Mouse (Mus musculus): ENCODE measurements around the gene Reep3.

Gene Reep3

GRCm38 (mm10) chr10:67111044-67111798 is 14.5 kb upstream of the Reep3 start:
- in situ Hi-C loops (cut with MboI) = no loop called here

GRCm38 (mm10) chr10:67109635-67110034 is 12.9 kb upstream of the Reep3 start:
- in situ Hi-C loops (cut with MboI) = no loop called here

- in situ Hi-C loops (cut with MboI) = no loop called here
These were observed 11.4 kb upstream of the Reep3 start for GRCm38 (mm10) chr10:67108096-67108495.

GRCm38 (mm10) chr10:67107017-67107761 is 10.4 kb upstream of the Reep3 start:
- in situ Hi-C loops (cut with MboI) = no loop called here

- in situ Hi-C loops (cut with MboI) = no loop called here
These were observed 9.7 kb upstream of the Reep3 start for GRCm38 (mm10) chr10:67106400-67106799.

GRCm38 (mm10) chr10:67105331-67106217 is 8.8 kb upstream of the Reep3 start:
- in situ Hi-C loops (cut with MboI) = no loop called here

GRCm38 (mm10) chr10:67104543-67104942 is 7.8 kb upstream of the Reep3 start:
- in situ Hi-C loops (cut with MboI) = no loop called here

GRCm38 (mm10) chr10:67100831-67101251 is 4.1 kb upstream of the Reep3 start:
- in situ Hi-C loops (cut with MboI) = no loop called here

GRCm38 (mm10) chr10:67100011-67100661 is 3.4 kb upstream of the Reep3 start:
- in situ Hi-C loops (cut with MboI) = no loop called here

GRCm38 (mm10) chr10:67099183-67099929 is 2.6 kb upstream of the Reep3 start:
- in situ Hi-C loops (cut with MboI) = no loop called here

- in situ Hi-C loops (cut with MboI) = no loop called here
These were observed 1.8 kb upstream of the Reep3 start for GRCm38 (mm10) chr10:67098408-67099050.

GRCm38 (mm10) chr10:67097437-67098150 is 849 bp upstream of the Reep3 start:
- in situ Hi-C loops (cut with MboI) = no loop called here

GRCm38 (mm10) chr10:67095798-67096620 is 736 bp downstream of the Reep3 start, which contains the start of gene Jmjd1c:
Gene Jmjd1c (plus strand): TSS chr10:67096125.
- in situ Hi-C loops (cut with MboI) = no loop called here

- in situ Hi-C loops (cut with MboI) = no loop called here
These were observed 1.8 kb downstream of the Reep3 start for GRCm38 (mm10) chr10:67094922-67095321.

- in situ Hi-C loops (cut with MboI) = no loop called here
These were observed 6.1 kb downstream of the Reep3 start for GRCm38 (mm10) chr10:67090611-67091010.

GRCm38 (mm10) chr10:67087447-67088226 is 9.1 kb downstream of the Reep3 start:
- in situ Hi-C loops (cut with MboI) = no loop called here

- in situ Hi-C loops (cut with MboI) = no loop called here
These were observed 10.8 kb downstream of the Reep3 start for GRCm38 (mm10) chr10:67085916-67086315.

GRCm38 (mm10) chr10:67085124-67085523 is 11.6 kb downstream of the Reep3 start:
- in situ Hi-C loops (cut with MboI) = no loop called here
